Mouse (Mus musculus) hindbrain, embryonic 13.5 days (tissue): ENCODE results near the gene Ndufs7. TPM values are rescaled to one million over a fixed set of nuclear protein-coding genes. Genes with fewer than 3 reads are reported as not detected.
"Not testable (repeated sequence)": the region's sequence is repeated elsewhere in the genome, so short reads cannot be mapped to it uniquely, and the experiment has no call there.

ENCODE experiments used
- ATAC-seq: fragments of 200-750 bp; cut with Nextera tagmentation; 2 replicates; pipeline ENCODE4 v1.8.0; 2017; ENCODE audit warnings: moderate TSS enrichment; ENCODE audit not compliant: low FRiP score
- H3K27ac ChIP-seq: fragments of 300-500 bp; sonication (generic); 2 replicates; pipeline ENCODE4 v1.5.1; 2015; ENCODE audit warnings: inconsistent platforms, mild to moderate bottlenecking, moderate library complexity
- H3K27me3 ChIP-seq: fragments of 300-500 bp; sonication (generic); 2 replicates; pipeline ENCODE4 v1.6.1; 2015; ENCODE audit warnings: mild to moderate bottlenecking, inconsistent platforms
- H3K36me3 ChIP-seq: fragments of 300-500 bp; sonication (generic); 2 replicates; pipeline ENCODE4 v1.6.1; 2015; ENCODE audit warnings: mild to moderate bottlenecking, inconsistent platforms
- H3K4me1 ChIP-seq: fragments of 300-500 bp; sonication (generic); replicated peaks from 2 replicates; pipeline ENCODE4 v1.6.1; 2015; ENCODE audit warnings: inconsistent platforms
- H3K4me2 ChIP-seq: fragments of 300-500 bp; sonication (generic); 2 replicates; pipeline ENCODE4 v1.6.1; 2015; ENCODE audit warnings: inconsistent platforms, mild to moderate bottlenecking, moderate library complexity
- H3K4me3 ChIP-seq: fragments of 300-500 bp; sonication (generic); 2 replicates; pipeline ENCODE4 v1.5.1; 2015; ENCODE audit warnings: mild to moderate bottlenecking, inconsistent platforms
- H3K9ac ChIP-seq: fragments of 300-500 bp; sonication (generic); 2 replicates; pipeline ENCODE4 v1.6.1; 2015; ENCODE audit warnings: mild to moderate bottlenecking, inconsistent platforms
- H3K9me3 ChIP-seq: fragments of 300-500 bp; sonication (generic); 2 replicates; pipeline ENCODE4 v1.6.1; 2016; ENCODE audit warnings: inconsistent platforms
- WGBS: fragments of 180-500 bp; shearing (Covaris S2); methylation state at CpG from one replicate; pipeline ENCODE4 v1.1.7; 2015; 5-methylcytosine and 5-hydroxymethylcytosine counted together
- polyA plus RNA-seq: library from polyadenylated mRNA; unstranded; fragments of >200 nt; fragmentation: Nextera tagmentation; extraction: Ambion mirVana; gene quantifications from 2 replicates; pipeline ENCODE4 v1.2.1, GENCODE M21; 2015

The Ndufs7 gene
- 253 and 263 TPM in 2 replicates for polyA plus RNA-seq

DNA sequence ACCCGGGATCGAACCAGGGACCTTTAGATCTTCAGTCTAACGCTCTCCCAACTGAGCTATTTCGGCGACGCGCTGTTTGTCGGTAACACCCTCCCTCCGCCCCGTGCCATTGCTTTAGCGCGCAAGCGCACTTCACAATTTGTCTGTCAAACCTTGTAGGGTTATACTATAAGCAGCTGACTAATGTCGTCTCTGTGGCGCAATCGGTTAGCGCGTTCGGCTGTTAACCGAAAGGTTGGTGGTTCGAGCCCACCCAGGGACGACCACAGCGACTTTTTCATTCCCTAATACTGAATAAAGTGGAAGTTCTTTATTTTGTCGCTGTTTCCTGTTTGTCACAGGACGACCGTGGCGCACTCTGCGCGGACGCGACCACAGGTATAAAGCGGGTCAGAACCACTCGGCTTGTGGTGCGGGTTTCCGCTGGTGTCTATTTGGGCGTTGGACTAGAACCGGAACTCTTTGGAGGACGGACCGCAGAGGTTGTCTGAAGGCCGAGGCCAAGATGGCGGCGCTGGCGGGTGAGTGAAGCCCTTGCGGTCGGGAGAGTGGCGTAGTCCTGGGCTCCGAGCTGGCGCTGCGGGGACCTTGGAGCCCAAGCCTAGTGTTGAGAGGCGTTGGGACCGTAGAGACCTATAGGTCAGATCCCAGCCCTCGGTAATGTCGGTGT lies at the start of gene Ndufs7:
Ndufs7 (plus strand) TSS at position 151 of the 670 bp plus-strand sequence.
- Histone ChIP-seq H3K4me2 (peak within 1 kb of the TSS; percentile 97), H3K9ac (peak within 1 kb of the TSS; percentile 82), H3K27me3 (no peaks in the 10 kb centered on the region), H3K4me1 (peaks cover 30% of the 10 kb centered on the region), H3K36me3 (peaks cover 20% of the 10 kb centered on the region), H3K9me3 (no peaks in the 10 kb centered on the region), H3K27ac (peak within 1 kb of the TSS; percentile 91), H3K4me3 (peak within 1 kb of the TSS; percentile 71)
- ATAC-seq = peak; percentile 88
- under 1% methylated on average over 53 of the region's 53 CpGs for WGBS

DNA sequence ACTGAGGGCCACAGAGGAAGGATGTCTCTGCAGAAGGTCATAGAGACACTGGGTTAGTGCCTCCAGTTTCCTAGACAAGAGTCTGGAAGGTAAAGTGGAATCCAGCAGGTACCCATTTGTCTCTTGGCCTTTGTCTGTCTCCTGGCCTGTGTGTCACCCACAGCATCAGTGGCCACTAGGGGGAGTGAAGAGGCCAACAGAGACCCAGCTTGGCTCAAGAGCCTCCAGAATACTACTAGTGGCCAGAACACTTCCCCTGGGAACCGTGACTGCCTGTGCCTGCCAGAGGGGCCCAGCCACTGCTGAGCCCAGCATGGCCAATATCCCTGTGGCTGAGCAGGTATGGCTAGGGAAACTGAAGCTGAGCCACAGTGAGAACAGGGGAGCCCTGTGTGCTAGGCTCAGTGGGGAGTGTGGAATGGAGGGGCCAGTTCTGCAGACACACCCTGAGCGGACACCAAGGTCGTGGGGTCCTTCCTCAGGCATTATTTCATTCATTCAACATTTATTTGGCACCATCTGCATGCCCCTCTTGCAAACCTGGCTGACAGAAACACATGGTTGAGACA lies 49.4 kb upstream of the Ndufs7 start:
- H3K4me1 ChIP-seq = peaks cover 14% of the 10 kb centered on the region
- no peak overlapping the region for H3K27ac ChIP-seq
- no peak overlapping the region for H3K4me2 ChIP-seq
- no peak overlapping the region for H3K9ac ChIP-seq
- H3K9me3 ChIP-seq = no peaks in the 10 kb centered on the region
- no peaks in the 10 kb centered on the region for H3K36me3 ChIP-seq
- no peak overlapping the region for H3K4me3 ChIP-seq
- peak; percentile 34; the same call in 1 of the 2 replicates for ATAC-seq
- WGBS = 60% methylated on average over 3 of the region's 3 CpGs
- 0 out of 2 replicates have a peak, but pooled peaks cover 4% of the 10 kb centered on the region for H3K27me3 ChIP-seq

DNA sequence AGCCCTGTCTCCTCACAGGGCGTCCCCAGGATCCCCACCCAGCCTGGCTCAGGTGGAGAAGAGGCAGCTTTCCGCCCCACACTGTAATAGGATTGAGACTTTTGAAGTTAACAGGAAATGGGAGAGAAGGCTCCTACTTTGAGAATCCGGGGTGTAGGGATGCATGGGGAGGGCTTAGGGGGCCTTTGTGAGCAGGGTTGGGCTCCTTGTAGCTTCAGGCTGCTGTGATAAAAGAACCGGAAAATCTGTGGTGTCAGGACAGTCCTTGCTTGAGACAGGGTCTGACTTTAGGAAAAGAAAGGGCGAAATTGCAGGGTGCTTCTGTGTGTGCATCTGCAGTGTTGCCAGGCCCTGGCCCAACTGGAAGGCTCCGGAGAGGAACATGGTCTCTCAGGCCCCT lies 48.4 kb upstream of the Ndufs7 start:
- ATAC-seq = no peak
- Histone ChIP-seq H3K36me3 (no peaks in the 10 kb centered on the region), H3K9me3 (no peaks in the 10 kb centered on the region), H3K27me3 (0 out of 2 replicates have a peak, but pooled peaks cover 4% of the 10 kb centered on the region), H3K4me3 (no peak overlapping the region), H3K27ac (no peak overlapping the region), H3K9ac (no peak overlapping the region), H3K4me1 (peaks cover 11% of the 10 kb centered on the region), H3K4me2 (no peak overlapping the region)
- 74% methylated on average over 6 of the region's 6 CpGs for WGBS

DNA sequence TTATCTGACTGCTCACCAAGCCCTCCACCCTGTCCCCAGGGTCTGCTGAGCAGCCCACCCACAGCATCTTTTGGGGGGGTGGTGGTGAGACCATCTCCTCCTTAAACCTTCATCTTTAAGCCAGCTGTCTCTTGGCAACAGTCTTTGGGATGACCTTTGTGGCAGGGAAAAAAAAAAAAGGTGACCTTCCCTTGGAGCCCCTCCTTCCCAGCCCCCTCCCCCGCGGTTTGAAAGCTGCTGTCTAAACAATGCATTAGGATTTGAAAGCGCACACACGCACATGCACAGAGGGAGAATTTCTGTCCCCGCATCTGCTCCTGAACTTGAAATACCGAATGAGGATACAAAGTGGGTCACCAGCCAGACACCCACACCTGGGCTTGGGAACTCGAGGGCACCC lies 44.9 kb upstream of the Ndufs7 start:
- Histone ChIP-seq H3K9me3 (no peaks in the 10 kb centered on the region), H3K4me3 (no peak overlapping the region), H3K27me3 (0 out of 2 replicates have a peak, but pooled peaks cover 3% of the 10 kb centered on the region), H3K4me1 (peaks cover 28% of the 10 kb centered on the region), H3K27ac (no peak overlapping the region), H3K9ac (peak overlapping the region; percentile 20; the same call in 1 of the 2 replicates), H3K36me3 (no peaks in the 10 kb centered on the region), H3K4me2 (no peak overlapping the region)
- no peak for ATAC-seq
- 8% methylated on average over 7 of the region's 7 CpGs for WGBS

GRCm38 (mm10) chr10:80207201-80207600 lies 41.7 kb upstream of the Ndufs7 start:
- H3K4me2 ChIP-seq = no peak overlapping the region

GRCm38 (mm10) chr10:80207676-80208075 lies 41.2 kb upstream of the Ndufs7 start:
- Histone ChIP-seq H3K4me3 (no peak overlapping the region), H3K36me3 (no peaks in the 10 kb centered on the region), H3K4me2 (no peak overlapping the region), H3K4me1 (peaks cover 29% of the 10 kb centered on the region), H3K27me3 (0 out of 2 replicates have a peak, but pooled peaks cover 3% of the 10 kb centered on the region), H3K9me3 (no peaks in the 10 kb centered on the region), H3K9ac (no peak overlapping the region; the same call in 1 of the 2 replicates), H3K27ac (no peak overlapping the region; the same call in 1 of the 2 replicates)
- ATAC-seq = no peak
- 29% methylated on average over 10 of the region's 10 CpGs for WGBS

More at GRCm38 (mm10) chr10:80207201-80207600, 41.7 kb upstream of the Ndufs7 start:
- no peak for ATAC-seq
- Histone ChIP-seq H3K36me3 (no peaks in the 10 kb centered on the region), H3K9me3 (no peaks in the 10 kb centered on the region), H3K4me3 (no peak overlapping the region), H3K9ac (no peak overlapping the region; the same call in 1 of the 2 replicates), H3K4me1 (peaks cover 29% of the 10 kb centered on the region), H3K27ac (no peak overlapping the region), H3K27me3 (0 out of 2 replicates have a peak, but pooled peaks cover 3% of the 10 kb centered on the region)
- 41% methylated on average over 1 of the region's 1 CpGs for WGBS

- ATAC-seq = no peak
- H3K4me1 ChIP-seq = peaks cover 29% of the 10 kb centered on the region
- no peaks in the 10 kb centered on the region for H3K9me3 ChIP-seq
- peak overlapping the region; percentile 66 for H3K9ac ChIP-seq
- 0 out of 2 replicates have a peak, but pooled peaks cover 3% of the 10 kb centered on the region for H3K27me3 ChIP-seq
- H3K27ac ChIP-seq = peak overlapping the region; percentile 90
- no peak overlapping the region; the same call in 1 of the 2 replicates for H3K4me2 ChIP-seq
- no peak overlapping the region for H3K4me3 ChIP-seq
- no peaks in the 10 kb centered on the region for H3K36me3 ChIP-seq
- WGBS = 58% methylated on average over 4 of the region's 4 CpGs
These were observed 40.7 kb upstream of the Ndufs7 start for GRCm38 (mm10) chr10:80208248-80208647.

- WGBS = 3% methylated on average over 24 of the region's 24 CpGs
- Histone ChIP-seq H3K27ac (peak overlapping the region; percentile 90), H3K9ac (peak overlapping the region; percentile 66), H3K4me3 (peak overlapping the region; percentile 18; the same call in 1 of the 2 replicates), H3K9me3 (no peaks in the 10 kb centered on the region), H3K27me3 (0 out of 2 replicates have a peak, but pooled peaks cover 3% of the 10 kb centered on the region), H3K4me2 (peak overlapping the region; percentile 41), H3K4me1 (peaks cover 27% of the 10 kb centered on the region), H3K36me3 (no peaks in the 10 kb centered on the region)
- peak; percentile 70 for ATAC-seq
These were observed 40.0 kb upstream of the Ndufs7 start for GRCm38 (mm10) chr10:80208841-80209371.

DNA sequence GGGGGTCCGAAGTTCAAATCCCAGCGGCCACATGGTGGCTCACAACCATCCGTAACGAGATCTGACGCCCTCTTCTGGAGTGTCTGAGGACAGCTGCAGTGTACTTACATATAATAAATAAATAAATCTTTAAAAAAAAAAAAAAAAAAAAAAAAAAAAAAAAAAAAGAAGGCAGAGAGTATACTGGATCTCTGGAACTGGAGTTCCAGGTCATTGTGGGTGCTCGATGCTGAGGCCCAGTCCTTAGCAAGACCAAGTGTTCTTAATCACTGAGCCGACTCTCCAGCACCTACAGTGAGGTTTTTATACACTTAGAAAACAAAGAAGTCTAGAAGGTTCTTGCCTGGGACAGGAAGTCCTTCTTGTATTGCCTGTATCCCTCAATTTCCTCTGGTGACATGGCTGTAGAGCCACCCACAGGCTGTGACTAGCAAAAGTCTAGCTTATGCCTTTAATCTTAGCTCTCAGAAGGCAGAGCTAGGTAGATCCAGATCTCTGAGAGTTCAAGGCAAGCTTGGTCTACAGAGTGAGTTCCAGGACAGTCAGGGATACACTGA lies 37.3 kb upstream of the Ndufs7 start:
- not testable (repeated sequence) for ATAC-seq, H3K9ac ChIP-seq, H3K4me2 ChIP-seq, H3K4me3 ChIP-seq, H3K36me3 ChIP-seq, H3K27ac ChIP-seq, H3K9me3 ChIP-seq, H3K27me3 ChIP-seq
- 78% methylated on average over 6 of the region's 7 CpGs for WGBS
- peaks cover 30% of the 10 kb centered on the region for H3K4me1 ChIP-seq

DNA sequence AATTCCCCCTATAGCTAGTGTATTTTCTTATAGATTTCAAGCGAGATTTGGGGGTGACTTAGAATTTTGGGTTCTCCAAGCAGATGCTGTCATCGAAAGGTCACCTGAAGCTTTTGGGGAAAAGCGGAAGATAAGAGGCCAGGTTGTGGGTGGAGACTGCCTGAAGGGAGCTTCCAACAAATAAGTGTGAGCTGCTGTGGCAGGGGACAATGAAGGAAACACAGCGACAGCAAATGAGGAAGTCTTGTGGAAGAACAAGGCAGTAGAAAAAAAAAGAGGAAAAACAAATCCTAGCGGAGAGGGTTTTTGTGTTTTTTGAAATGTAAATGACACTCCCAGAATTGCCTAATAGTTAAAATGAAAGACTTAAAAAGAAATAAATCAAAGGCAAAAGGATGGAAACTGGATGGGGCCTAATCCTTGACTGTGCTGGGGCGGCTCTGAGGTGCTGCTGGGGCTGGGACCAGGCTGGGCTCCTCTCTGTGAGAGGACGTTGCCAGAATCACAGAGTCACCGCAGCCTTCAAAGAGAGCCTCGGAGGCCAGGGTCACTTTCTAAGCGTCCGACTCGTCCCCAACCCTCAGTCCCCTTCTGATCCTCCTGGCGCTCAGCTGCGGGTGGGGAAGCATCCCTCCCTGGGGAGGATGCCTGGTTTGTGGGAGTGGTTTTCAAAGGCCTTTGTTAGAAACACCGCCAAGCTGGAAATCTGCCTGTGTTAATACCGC lies 33.7 kb upstream of the Ndufs7 start:
- Histone ChIP-seq H3K36me3 (no peaks in the 10 kb centered on the region), H3K4me3 (no peak overlapping the region), H3K9me3 (no peaks in the 10 kb centered on the region), H3K27ac (no peak overlapping the region), H3K27me3 (no peaks in the 10 kb centered on the region), H3K4me2 (no peak overlapping the region), H3K9ac (0 out of 2 replicates have a peak overlapping the region, but pooled peaks have one; percentile 31), H3K4me1 (peaks cover 9% of the 10 kb centered on the region)
- 15% methylated on average over 16 of the region's 16 CpGs for WGBS
- ATAC-seq = no peak

GRCm38 (mm10) chr10:80220676-80221075 lies 28.2 kb upstream of the Ndufs7 start:
- no peaks in the 10 kb centered on the region for H3K9me3 ChIP-seq
- H3K9ac ChIP-seq = no peak overlapping the region
- H3K4me2 ChIP-seq = no peak overlapping the region
- ATAC-seq = no peak
- peaks cover 3% of the 10 kb centered on the region; the same call in 1 of the 2 replicates for H3K4me1 ChIP-seq
- no peaks in the 10 kb centered on the region for H3K36me3 ChIP-seq
- no peaks in the 10 kb centered on the region for H3K27me3 ChIP-seq
- no peak overlapping the region for H3K27ac ChIP-seq
- H3K4me3 ChIP-seq = no peak overlapping the region
- WGBS = 42% methylated on average over 6 of the region's 9 CpGs
